Mouse (Mus musculus) spleen, postnatal 4 days (tissue): ENCODE data around the gene Raf1.
"Not testable (repeated sequence)": the region's sequence is repeated elsewhere in the genome, so short reads cannot be mapped to it uniquely, and the experiment has no call there.

Experiments used
- DNase-seq, 2 experiments: peaks; one replicate each; pipeline ENCODE4 v3.0.0; 2022; ENCODE audit warnings: low spot score in 2 of 2

Raf1 gene

GRCm38 (mm10) chr6:115681066-115681465 is 4.6 kb upstream of the Raf1 start:
- DNase-seq: no peak

GRCm38 (mm10) chr6:115678012-115678411 is 1.6 kb upstream of the Raf1 start:
- no peak for DNase-seq

DNA sequence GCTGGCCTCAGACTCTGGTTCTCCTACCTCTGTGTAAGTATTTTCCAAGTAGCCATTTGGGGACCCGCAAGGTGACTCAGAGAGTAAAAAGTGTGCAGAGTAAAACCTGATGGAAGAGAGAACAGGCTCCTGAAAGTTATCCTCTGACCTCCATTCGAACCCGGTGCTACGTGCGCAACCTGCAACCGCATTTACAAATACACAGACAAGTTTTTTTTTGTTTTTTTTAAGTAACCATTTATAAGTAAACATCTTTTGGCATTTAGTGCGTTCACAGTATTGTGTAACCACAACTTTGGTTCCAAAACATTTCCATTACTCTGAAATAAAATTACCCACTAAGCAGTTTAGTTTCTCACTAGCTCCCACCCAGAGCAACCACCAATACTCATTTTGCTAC is 1.0 kb upstream of the Raf1 start:
- no peak for DNase-seq

- DNase-seq: peak; percentile 59 to 84
Measured at GRCm38 (mm10) chr6:115675508-115676336, 713 bp downstream of the Raf1 start.

DNA sequence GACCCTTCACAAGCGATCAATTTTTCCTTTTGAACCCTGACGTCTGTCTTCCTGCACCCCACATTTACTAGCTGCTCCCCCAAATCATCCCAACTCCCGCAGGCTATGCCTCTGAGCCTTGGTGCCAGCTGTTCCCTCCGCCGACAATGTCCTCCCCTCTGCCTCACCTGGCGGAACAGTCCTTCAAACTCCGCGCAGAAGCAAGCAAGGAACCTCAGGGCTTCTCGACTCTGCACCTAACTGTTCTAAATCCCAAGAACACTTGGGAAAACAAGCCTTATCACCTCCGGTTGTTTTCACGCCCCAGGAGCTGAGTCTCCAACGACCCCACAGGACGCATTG is 1.3 kb downstream of the Raf1 start:
- peak in 1 of 2 experiments; percentile 67 for DNase-seq

DNA sequence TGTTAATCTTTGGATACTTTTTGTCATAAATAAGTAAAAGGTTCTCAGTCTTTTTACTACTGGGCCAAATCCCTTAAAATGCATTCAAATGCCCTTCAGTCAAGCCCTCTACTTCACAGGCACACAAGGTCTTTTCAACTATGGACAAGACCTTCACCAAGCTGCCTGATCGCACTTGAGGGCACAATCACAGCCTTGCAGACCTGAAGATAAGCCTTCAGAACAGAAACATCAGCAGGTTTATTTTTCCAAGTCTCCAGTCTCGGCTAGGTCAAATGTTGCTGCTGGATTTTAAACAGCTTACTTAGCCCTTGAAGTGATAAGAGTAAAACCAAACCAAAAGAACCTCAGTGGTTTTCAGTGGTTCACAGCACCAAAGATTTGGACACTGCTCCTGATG is 2.1 kb downstream of the Raf1 start:
- DNase-seq: no peak

DNA sequence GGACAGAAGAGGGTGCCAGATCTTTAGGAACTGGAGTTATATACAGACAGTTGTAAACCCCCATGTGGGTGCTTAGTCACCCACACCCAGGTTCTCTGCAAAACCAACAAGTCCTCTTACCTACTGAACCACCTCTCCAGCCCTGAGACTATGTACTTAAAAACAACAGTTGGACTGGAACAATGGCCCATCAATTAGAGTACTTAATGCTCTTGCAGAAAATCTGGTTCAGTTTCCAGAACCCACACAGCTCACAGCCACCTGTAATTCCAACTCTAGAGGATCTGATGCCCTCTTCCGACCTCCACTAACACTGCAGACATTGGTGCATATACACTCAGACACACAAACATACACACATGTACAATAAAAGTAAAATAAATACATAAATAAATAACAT is 3.7 kb downstream of the Raf1 start:
- no peak for DNase-seq

DNA sequence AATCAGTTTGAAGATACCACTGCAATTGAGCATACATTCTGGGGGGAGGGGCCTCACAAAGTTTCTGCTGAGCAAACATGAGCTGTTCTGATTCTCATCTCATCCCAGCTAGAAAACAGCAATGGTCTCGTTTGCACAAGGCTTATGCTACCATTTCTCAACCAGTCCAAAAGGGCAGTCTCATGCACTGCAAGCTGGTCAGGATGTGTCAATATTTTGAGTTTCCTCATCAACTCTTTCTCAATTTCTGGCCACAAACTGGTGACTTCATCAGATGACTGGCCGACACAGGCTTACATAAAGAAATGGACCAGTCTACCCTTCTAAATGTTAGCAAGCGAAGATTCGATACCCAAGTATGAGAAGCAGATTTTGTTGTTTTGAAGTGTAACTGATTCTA is 9.8 kb downstream of the Raf1 start:
- peak in 1 of 2 experiments; percentile 15 for DNase-seq

DNA sequence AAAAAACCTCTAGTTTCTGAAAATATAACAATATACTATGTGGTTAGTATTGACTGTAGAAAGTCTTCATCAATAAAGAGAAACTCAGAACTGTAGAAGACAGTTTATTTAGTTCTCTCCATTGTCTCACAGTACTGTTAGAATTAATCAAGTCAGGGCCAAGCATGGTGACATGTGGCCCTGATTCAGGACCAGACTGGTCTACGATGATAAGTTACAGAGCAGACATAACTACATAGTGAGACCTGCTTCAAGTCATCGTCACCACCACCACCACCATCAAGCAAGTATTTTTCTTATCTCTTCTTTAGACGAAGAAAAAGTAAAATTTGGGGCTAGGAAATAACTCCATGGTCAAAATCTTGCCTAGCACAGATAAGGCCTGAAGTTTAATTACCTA is 12.2 kb downstream of the Raf1 start:
- no peak for DNase-seq

- DNase-seq: no peak
Measured at GRCm38 (mm10) chr6:115658802-115659201, 17.6 kb downstream of the Raf1 start.

- DNase-seq: no peak
Measured at GRCm38 (mm10) chr6:115653939-115654338, 22.5 kb downstream of the Raf1 start.

DNA sequence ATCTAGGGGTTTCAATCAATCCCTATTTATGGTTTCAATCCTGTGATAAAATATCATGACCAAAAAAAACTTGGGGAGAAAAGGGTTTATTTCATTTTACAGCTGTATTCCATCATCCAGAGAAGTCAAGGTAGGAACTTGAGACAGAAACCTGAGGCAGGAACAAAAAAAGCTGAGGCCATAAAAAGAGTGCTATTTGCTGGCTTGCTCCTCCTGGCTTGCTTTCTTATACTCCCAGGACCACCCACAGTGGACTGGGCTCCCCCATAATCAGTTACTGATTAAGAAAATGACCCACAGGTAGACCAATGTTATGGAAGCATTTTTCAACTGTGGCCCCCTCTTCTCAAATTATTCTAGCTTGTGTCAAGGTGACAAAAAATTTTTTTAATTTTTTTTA is 24.7 kb downstream of the Raf1 start:
- no peak for DNase-seq

DNA sequence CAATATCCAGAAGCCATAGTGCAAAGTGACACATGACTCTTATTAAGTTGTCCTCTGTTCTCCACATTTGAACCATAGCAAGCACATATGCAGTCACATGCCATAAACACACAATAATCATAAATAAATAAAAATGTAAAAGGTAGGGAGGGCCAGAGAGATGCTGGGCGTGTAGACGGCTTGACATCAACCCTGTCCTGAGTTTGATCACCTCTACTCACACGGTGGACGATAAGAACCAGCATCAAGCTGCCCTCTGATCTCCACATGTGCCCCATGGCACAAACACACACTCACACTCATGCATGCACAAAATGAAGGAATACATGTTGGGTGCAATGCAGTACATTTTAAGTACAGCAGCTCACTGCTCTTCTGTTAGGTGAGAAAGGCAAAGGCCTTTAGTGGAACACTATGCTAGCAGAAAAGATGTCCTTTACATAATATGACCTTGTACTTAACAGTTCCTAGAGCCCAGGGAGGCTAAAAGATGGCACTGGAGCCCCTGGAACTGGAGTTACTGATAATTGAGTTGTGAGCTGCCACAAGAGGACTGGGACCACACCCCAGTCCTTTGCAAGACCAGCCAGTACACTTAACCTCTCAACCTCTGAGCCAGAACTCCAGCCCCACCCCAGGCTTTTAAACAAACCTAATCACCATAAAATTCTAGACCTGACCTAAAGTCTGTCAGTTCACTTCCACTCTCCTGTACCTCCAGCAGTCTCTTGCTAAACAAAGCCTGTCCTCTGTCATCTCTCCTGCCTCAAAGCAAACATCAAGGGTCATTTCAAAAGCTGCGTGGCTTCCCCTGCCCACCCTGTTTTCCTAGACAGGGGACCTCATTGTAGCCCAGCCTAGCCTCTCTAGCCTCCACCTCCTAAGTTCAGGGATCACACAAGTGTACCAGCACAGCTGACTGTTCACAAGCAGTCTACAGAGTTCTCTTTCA is 25.7 kb downstream of the Raf1 start:
- peak; percentile 54 to 65 for DNase-seq

- DNase-seq: no peak
Measured at GRCm38 (mm10) chr6:115649792-115650365, 26.6 kb downstream of the Raf1 start.

GRCm38 (mm10) chr6:115643315-115643714 is 33.1 kb downstream of the Raf1 start:
- no peak for DNase-seq

GRCm38 (mm10) chr6:115638188-115638587 is 38.2 kb downstream of the Raf1 start:
- not testable (repeated sequence) for DNase-seq

GRCm38 (mm10) chr6:115634015-115634414 is 42.4 kb downstream of the Raf1 start:
- DNase-seq: no peak

DNA sequence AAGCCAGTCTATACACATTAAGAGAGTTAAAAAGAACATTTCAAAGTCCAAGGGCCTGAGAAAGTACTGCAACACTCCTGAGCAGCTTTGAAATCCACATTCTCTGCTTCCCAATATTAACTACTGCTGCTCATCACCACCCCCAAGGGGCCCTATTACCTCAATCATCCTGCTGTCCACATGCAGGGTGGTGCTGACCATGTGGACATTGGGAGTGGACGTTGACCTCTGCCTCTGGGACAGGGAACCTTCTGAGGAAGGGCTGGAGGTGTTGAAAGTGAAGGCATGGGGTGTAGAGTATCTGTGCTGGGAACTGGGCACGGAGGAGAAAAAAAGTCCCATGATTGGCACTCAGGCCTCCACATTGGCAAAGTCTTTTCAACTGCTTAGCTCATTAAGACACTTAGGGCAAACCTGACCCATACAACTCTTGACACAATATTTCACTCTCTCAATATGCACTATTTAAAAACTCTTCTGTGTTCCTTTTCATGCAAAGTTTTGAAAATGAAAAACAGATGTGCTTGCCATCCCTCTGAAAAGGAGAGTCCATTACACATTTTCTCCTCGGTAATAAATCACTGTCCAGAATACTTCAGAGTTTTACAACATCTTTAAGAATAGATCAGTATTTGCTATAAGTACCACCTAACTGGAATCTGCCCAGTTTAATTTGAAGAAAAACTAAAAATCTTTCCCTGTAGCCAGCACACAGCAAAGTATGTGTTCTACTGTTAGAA is 45.2 kb downstream of the Raf1 start:
- no peak for DNase-seq

- DNase-seq: no peak
Measured at GRCm38 (mm10) chr6:115626121-115626520, 50.3 kb downstream of the Raf1 start.

- no peak for DNase-seq
Measured at GRCm38 (mm10) chr6:115620942-115621341, 55.5 kb downstream of the Raf1 start.

GRCm38 (mm10) chr6:115619818-115620217 is 56.6 kb downstream of the Raf1 start:
- DNase-seq: no peak

- DNase-seq: no peak
Measured at GRCm38 (mm10) chr6:115615983-115616382, 60.5 kb downstream of the Raf1 start.
